Mouse (Mus musculus): Measurements from ENCODE around the gene Zfp91. TPM values are rescaled to one million over a fixed set of nuclear protein-coding genes. Genes with fewer than 3 reads are reported as not detected.
"Not testable (repeated sequence)": the region's sequence is repeated elsewhere in the genome, so short reads cannot be mapped to it uniquely, and the experiment has no call there.

Zfp91 gene
- total RNA-seq, 1 experiment from 2014 or later = 128 TPM

DNA sequence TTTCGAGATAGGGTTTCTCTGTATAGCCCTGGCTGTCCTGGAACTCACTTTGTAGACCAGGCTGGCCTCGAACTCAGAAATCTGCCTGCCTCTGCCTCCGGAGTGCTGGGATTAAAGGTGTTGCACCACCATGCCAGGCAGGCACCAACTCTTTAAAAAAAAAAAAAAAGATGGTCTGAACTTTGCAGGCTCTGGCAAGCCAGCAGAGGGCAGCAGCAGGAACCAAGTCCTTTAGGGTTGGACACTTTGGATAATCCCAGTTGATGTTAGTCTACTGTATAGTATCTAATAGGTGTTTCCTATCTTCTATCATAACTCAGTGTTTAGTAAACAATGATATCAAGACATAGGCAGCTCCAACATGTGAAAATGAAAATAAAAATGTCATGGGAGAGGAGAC, 73.6 kb downstream of the Zfp91 start:
- peak; percentile 48 to 71; a peak in 2 of 4 replicates for ATAC-seq (replicated peaks in 1 of 2; ENCODE audit: insufficient read depth in 1 of 2, low FRiP score in 2 of 2, low TSS enrichment in 1 of 2, low read depth in 1 of 2, poor library complexity in 2 of 2, severe bottlenecking in 2 of 2)

DNA sequence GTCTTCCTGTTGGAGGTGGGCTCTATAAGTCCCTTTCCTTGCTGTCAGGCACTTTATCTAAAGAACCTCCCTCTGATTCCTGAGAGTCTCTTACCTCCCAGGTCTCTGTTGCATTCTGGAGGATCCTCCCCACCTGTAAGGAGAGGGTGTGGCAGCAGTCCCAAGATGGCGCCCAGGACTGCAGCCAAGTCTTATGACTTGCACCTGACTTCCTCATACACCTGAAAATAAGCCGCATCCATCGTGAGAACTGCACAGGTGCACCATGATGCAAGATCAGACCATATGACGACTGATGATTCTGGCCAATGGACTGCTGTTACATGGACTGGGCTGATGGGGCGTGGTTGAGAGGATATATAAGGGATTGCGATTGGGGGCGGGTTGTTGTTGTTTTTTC, 74.3 kb downstream of the Zfp91 start:
- not testable (repeated sequence) for ATAC-seq (replicated peaks in 1 of 2; ENCODE audit: insufficient read depth in 1 of 2, low FRiP score in 2 of 2, low TSS enrichment in 1 of 2, low read depth in 1 of 2, poor library complexity in 2 of 2, severe bottlenecking in 2 of 2)

DNA sequence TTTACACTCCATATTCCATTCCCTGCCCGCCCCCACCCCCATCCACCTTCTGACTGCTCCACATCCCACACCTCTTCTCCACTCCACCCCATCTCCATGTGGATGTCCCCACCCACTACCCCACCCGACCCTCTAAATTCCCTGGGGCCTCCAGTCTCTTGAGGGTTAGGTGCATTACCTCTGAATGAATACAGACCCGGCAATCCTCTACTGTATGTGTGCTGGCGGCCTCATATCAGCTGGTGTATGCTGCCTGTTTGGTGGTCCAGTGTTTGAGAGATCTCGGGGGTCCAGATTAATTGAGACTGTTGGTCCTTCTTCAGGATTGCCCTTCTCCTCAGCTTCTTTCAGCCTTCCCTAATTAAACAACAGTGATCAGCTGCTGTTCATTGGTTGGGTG, 75.0 kb downstream of the Zfp91 start:
- ATAC-seq (replicated peaks in 1 of 2; ENCODE audit: insufficient read depth in 1 of 2, low FRiP score in 2 of 2, low TSS enrichment in 1 of 2, low read depth in 1 of 2, poor library complexity in 2 of 2, severe bottlenecking in 2 of 2) = not testable (repeated sequence)

DNA sequence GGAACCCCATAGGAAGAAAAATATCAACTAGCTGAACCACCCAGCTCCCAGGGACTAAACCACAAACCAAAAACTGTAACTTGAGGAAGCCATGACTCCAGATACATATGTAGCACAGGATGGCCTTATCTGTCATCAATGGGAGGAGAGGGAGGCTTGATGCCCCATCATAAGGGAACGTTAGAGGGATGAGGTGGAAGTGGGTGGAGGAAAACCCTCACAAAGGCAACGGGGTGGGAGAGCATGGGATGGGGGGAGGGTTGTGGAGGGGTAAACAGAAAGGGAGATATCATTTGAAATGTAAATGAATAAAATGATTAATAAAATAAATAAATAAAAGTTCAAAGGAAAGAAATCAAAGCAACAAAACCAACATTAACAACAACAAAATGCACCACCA, 75.5 kb downstream of the Zfp91 start:
- ATAC-seq (replicated peaks in 1 of 2; ENCODE audit: insufficient read depth in 1 of 2, low FRiP score in 2 of 2, low TSS enrichment in 1 of 2, low read depth in 1 of 2, poor library complexity in 2 of 2, severe bottlenecking in 2 of 2) = no peak

DNA sequence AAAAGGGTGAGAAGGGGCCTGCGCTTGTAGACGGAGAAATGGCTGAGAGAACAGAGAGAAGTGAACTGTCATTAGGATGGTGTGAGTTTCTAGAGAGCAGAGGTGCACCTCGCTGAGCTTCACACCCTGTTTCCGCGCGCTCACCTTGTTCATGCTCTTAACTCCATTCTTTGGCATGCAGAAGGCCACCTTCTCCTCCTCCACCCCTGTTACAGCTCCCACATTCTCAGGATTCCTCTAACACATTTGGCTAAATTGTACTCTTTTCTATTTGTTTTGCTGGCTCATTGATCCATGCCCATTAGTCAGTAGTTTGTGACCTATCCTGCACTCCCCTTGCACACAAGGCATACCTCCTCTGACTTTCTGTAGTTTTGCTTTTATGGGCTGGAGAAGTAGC, 76.7 kb downstream of the Zfp91 start:
- ATAC-seq (replicated peaks in 1 of 2; ENCODE audit: insufficient read depth in 1 of 2, low FRiP score in 2 of 2, low TSS enrichment in 1 of 2, low read depth in 1 of 2, poor library complexity in 2 of 2, severe bottlenecking in 2 of 2) = no peak

Other genes with a start within 250 kb of the Zfp91 start
- not detected in 2 replicates for gene Gm4952, start 196.2 kb downstream of the Zfp91 start, total RNA-seq (2017)
- gene Glyat, start 162.8 kb downstream of the Zfp91 start, total RNA-seq (2017) = not detected in 2 replicates
- gene Olfr1442, start 125.7 kb downstream of the Zfp91 start, total RNA-seq (2017) = not detected in 2 replicates
- gene Olfr1443, start 118.0 kb downstream of the Zfp91 start, total RNA-seq (2017) = not detected in 2 replicates
- gene Keg1, start 100.3 kb downstream of the Zfp91 start, total RNA-seq (2017) = not detected in 2 replicates
- gene Cntf, start 30.5 kb downstream of the Zfp91 start, total RNA-seq (2017) = 0.63 and 1.1 TPM in 2 replicates
- gene Lpxn, start 67 bp upstream of the Zfp91 start, total RNA-seq (2017) = 4.4 and 5.2 TPM in 2 replicates
- gene Gm5244, start 50.6 kb upstream of the Zfp91 start, total RNA-seq (2017) = not detected in 2 replicates
- gene Olfr1444, start 61.2 kb upstream of the Zfp91 start, total RNA-seq (2017) = not detected in 2 replicates
- gene Olfr1445, start 87.7 kb upstream of the Zfp91 start, total RNA-seq (2017) = not detected in 2 replicates
- gene Olfr1446, start 97.4 kb upstream of the Zfp91 start, total RNA-seq (2017) = not detected in 2 replicates
- not detected in 2 replicates for gene Olfr1447, start 107.6 kb upstream of the Zfp91 start, total RNA-seq (2017)
- gene Olfr1448, start 128.3 kb upstream of the Zfp91 start, total RNA-seq (2017) = not detected in 2 replicates
- not detected in 2 replicates for gene Olfr1449, start 134.7 kb upstream of the Zfp91 start, total RNA-seq (2017)
- not detected in 2 replicates for gene Olfr1450, start 154.1 kb upstream of the Zfp91 start, total RNA-seq (2017)
- not detected in 2 replicates for gene Olfr1451, start 198.9 kb upstream of the Zfp91 start, total RNA-seq (2017)
- not detected in 2 replicates for gene Olfr1453, start 232.2 kb upstream of the Zfp91 start, total RNA-seq (2017)

All from hematopoietic stem cell, adult 5-6 weeks (primary cell).